ENCODE assay signal across 31 mouse cellular contexts in the genomic region with DNA sequence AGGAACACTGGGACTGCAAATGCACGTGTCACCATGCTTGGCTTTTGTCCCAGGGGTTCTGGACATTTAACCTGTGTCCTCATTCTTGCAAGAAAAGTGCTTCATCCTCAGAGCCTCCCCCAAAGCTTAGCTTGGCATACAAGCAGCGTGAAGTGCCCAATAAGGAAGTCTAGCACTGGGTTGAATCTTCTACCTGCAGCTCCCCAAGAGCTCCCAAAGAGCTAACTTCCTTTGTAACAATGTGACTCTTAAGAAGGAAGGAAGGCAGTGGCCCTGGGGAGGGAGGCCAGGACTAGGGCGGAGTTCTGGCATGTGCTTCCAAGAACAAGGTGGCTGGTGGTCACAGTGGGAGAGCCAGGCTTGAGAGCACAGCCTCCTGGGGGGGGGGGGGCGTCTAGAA. TPM values are rescaled to one million over a fixed set of nuclear protein-coding genes. Genes with fewer than 3 reads are reported as not detected.
A peak's percentile ranks its signal among the peaks of the same experiment; 100 is the strongest.
DNase-seq lines count a peak whose midpoint lies in the region; ATAC-seq and TF ChIP-seq lines count a peak whose summit lies in the region.
"Had no signal": no experiment of that assay in that cellular context is flagged by ENCODE, and none has a peak within 500 bp of the region (broad histone marks: within the 10 kb centered on the region; RNA-seq: fewer than 3 reads in every experiment).

No protein-coding gene starts in this region.

- peaks cover 4% of the 10 kb centered on the region; the same call in 1 of the 2 replicates for H3K4me1 ChIP-seq in lung, postnatal 0 days (ENCODE audit: insufficient read depth, low read depth, low read length)
- no peaks in the 10 kb centered on the region for H3K4me1 ChIP-seq in stomach, postnatal 0 days (replicated peaks; ENCODE audit: control insufficient read depth, insufficient read depth)

- no peak overlapping the region for H3K4me2 ChIP-seq in lung, postnatal 0 days (replicated peaks; ENCODE audit: low read depth, low read length)
- H3K4me2 ChIP-seq in stomach, postnatal 0 days (replicated peaks; ENCODE audit: low read depth) = no peak overlapping the region
- H3K4me2 ChIP-seq: embryonic facial prominence, embryonic 13.5 days; embryonic facial prominence, embryonic 15.5 days; forebrain, embryonic 12.5 days had no signal

- no peaks in the 10 kb centered on the region for H3K36me3 ChIP-seq in lung, postnatal 0 days (ENCODE audit: insufficient read depth, low read length)
- no peaks in the 10 kb centered on the region for H3K36me3 ChIP-seq in stomach, postnatal 0 days (ENCODE audit: control insufficient read depth, insufficient read depth, low read length)
- H3K36me3 ChIP-seq: embryonic facial prominence, embryonic 13.5 days; embryonic facial prominence, embryonic 15.5 days; forebrain, embryonic 10.5 days; forebrain, embryonic 12.5 days; G1E had no signal

- no peaks in the 10 kb centered on the region for H3K27me3 ChIP-seq in lung, postnatal 0 days (replicated peaks; ENCODE audit: insufficient read depth, low read length)
- no peaks in the 10 kb centered on the region for H3K27me3 ChIP-seq in stomach, postnatal 0 days (ENCODE audit: control insufficient read depth, insufficient read depth, low read length)
- H3K27me3 ChIP-seq: CH12.LX; embryonic facial prominence, embryonic 13.5 days; embryonic facial prominence, embryonic 15.5 days had no signal

- no peak for TF ChIP-seq CTCF in lung, postnatal 0 days (IDR thresholded peaks at IDR 0.05)
- TF ChIP-seq CTCF in stomach, postnatal 0 days (IDR thresholded peaks at IDR 0.05; ENCODE audit: low read depth) = no peak

- no peak overlapping the region for H3K27ac ChIP-seq in lung, postnatal 0 days (ENCODE audit: low read length)
- H3K27ac ChIP-seq in stomach, postnatal 0 days (replicated peaks) = no peak overlapping the region
- H3K27ac ChIP-seq: embryonic facial prominence, embryonic 13.5 days; embryonic facial prominence, embryonic 15.5 days; forebrain, embryonic 10.5 days; forebrain, embryonic 12.5 days had no signal

- 37% methylated on average over 4 of the region's 4 CpGs for WGBS in lung, postnatal 0 days
- 52% methylated on average over 4 of the region's 4 CpGs for WGBS in stomach, postnatal 0 days

- no peak for TF ChIP-seq EP300 in lung, postnatal 0 days (IDR thresholded peaks at IDR 0.05)
- TF ChIP-seq EP300 in stomach, postnatal 0 days (optimal IDR thresholded peaks at IDR 0.05) = no peak

- no peaks in the 10 kb centered on the region for H3K9me3 ChIP-seq in lung, postnatal 0 days (ENCODE audit: low read length)
- H3K9me3 ChIP-seq in stomach, postnatal 0 days (ENCODE audit: control insufficient read depth, low read length) = no peaks in the 10 kb centered on the region
- H3K9me3 ChIP-seq: embryonic facial prominence, embryonic 13.5 days; embryonic facial prominence, embryonic 15.5 days; forebrain, embryonic 10.5 days; forebrain, embryonic 12.5 days had no signal

- DNase-seq in adrenal gland, postnatal 14 days = peak; percentile 16
- no peak for DNase-seq in adrenal gland, adult 8-10 months
- peak; percentile 60 for DNase-seq in lung, postnatal 0 days (ENCODE audit: low spot score)
- no peak for DNase-seq in lung, postnatal 14 days
- DNase-seq in MN1 (ENCODE audit: low spot score) = peak; percentile 20
- DNase-seq in stomach, postnatal 0 days (ENCODE audit: low spot score) = peak; percentile 37
- no peak for DNase-seq in kidney, postnatal 36 days
- DNase-seq: adrenal gland, adult 2 months; adrenal gland, postnatal 25 days; B cell, adult 2 months; cerebellum, adult 11 months; cerebellum, adult 18-20 months; cerebellum, adult 8-10 months; cerebellum, adult 9-11 months; cerebellum, postnatal 14 days; cerebellum, postnatal 36 days; embryo, embryonic 11 days had no signal

- no peak overlapping the region for H3K4me3 ChIP-seq in lung, postnatal 0 days (ENCODE audit: low read depth, low read length)
- no peak overlapping the region for H3K4me3 ChIP-seq in stomach, postnatal 0 days (ENCODE audit: low read depth, low read length)
- H3K4me3 ChIP-seq: embryonic facial prominence, embryonic 13.5 days; embryonic facial prominence, embryonic 15.5 days; erythroblast, embryonic 14.5 days; forebrain, embryonic 10.5 days; forebrain, embryonic 12.5 days had no signal

- ATAC-seq in lung, postnatal 0 days = peak; percentile 68
- 0 out of 2 replicates have a peak, but pooled peaks have one; percentile 32 for ATAC-seq in stomach, postnatal 0 days (ENCODE audit: low FRiP score, low TSS enrichment)
- ATAC-seq: CD4-positive, CD25-positive, alpha-beta regulatory T cell, adult 4 months; forebrain, embryonic 14.5 days; forebrain, embryonic 16.5 days had no signal

- no peak overlapping the region for H3K9ac ChIP-seq in lung, postnatal 0 days (replicated peaks; ENCODE audit: low read depth)
- no peak overlapping the region for H3K9ac ChIP-seq in stomach, postnatal 0 days (ENCODE audit: low read length)
- H3K9ac ChIP-seq: embryonic facial prominence, embryonic 13.5 days; embryonic facial prominence, embryonic 15.5 days; forebrain, embryonic 12.5 days had no signal

RNA-seq across cellular contexts. Expression of a gene that starts 18.1 kb away (rescaled TPM):
- 49.7 and 56.1 TPM in 2 replicates for total RNA-seq in adrenal gland, postnatal 14 days (2021)
- 10 to 100 TPM; 40.4 to 58.6 (median 47.5) TPM for total RNA-seq in adrenal gland, adult 8-10 months (2022)
- polyA plus RNA-seq in lung, postnatal 0 days (2015; fragmentation: Nextera tagmentation; extraction: Ambion mirVana) = 3.4 and 4.6 TPM in 2 replicates
- 5.4 and 6.7 TPM in 2 replicates for polyA plus RNA-seq in stomach, postnatal 0 days (2015; fragmentation: Nextera tagmentation; extraction: Ambion mirVana)
- total RNA-seq: CH12.LX; common myeloid progenitor, adult 5-6 weeks had no signal
- polyA plus RNA-seq: erythroblast, embryonic 14.5 days; G1E had no signal

RNA-seq across cellular contexts. Expression of a gene that starts 27.1 kb away (rescaled TPM):
- total RNA-seq in adrenal gland, postnatal 14 days (2021) = not detected in 2 replicates
- total RNA-seq in adrenal gland, adult 8-10 months (2022) = not detected
- not detected in 2 replicates for polyA plus RNA-seq in lung, postnatal 0 days (2015; fragmentation: Nextera tagmentation; extraction: Ambion mirVana)
- not detected in 2 replicates for polyA plus RNA-seq in stomach, postnatal 0 days (2015; fragmentation: Nextera tagmentation; extraction: Ambion mirVana)
- total RNA-seq: adrenal gland, adult 2 months; adrenal gland, postnatal 25 days; adrenal gland, postnatal 4 days; CH12.LX; common myeloid progenitor, adult 5-6 weeks; G1E had no signal
- polyA plus RNA-seq: adrenal gland, adult 2 months; brain, embryonic 14.5 days; CD4-positive, CD25-positive, alpha-beta regulatory T cell, adult 4 months; embryonic facial prominence, embryonic 11.5 days; embryonic facial prominence, embryonic 13.5 days; embryonic facial prominence, embryonic 15.5 days; erythroblast, embryonic 14.5 days; forebrain, embryonic 10.5 days; forebrain, embryonic 12.5 days; forebrain, embryonic 14.5 days; forebrain, embryonic 16.5 days; G1E had no signal

Comparison
In these comparisons a context has a peak if more than half of its experiments do, and no peak if none do; other contexts are left out.
1. DNase-seq: peak in adrenal gland, postnatal 14 days (single experiment), lung, postnatal 0 days (single experiment), MN1 (single experiment) and stomach, postnatal 0 days (single experiment); none in adrenal gland, adult 8-10 months (single experiment), lung, postnatal 14 days (single experiment) and kidney, postnatal 36 days (0 of 2).